Mouse (Mus musculus) left cerebral cortex, adult 9 months (tissue): ENCODE data around the gene Slc38a3.
A peak's percentile ranks its signal among the peaks of the same experiment; 100 is the strongest.

ENCODE experiments used
- DNase-seq, 2 experiments: peaks; one replicate each; pipeline ENCODE4 v3.0.0; 2022; ENCODE audit warnings: low spot score in 2 of 2

Slc38a3 gene

GRCm38 (mm10) chr9:107666751-107667205, 2.6 kb downstream of the Slc38a3 start:
- DNase-seq: no peak

GRCm38 (mm10) chr9:107665308-107665707, 4.0 kb downstream of the Slc38a3 start:
- DNase-seq: no peak

GRCm38 (mm10) chr9:107663525-107663924, 5.8 kb downstream of the Slc38a3 start:
- no peak for DNase-seq

GRCm38 (mm10) chr9:107662342-107662741, 7.0 kb downstream of the Slc38a3 start:
- DNase-seq: no peak

GRCm38 (mm10) chr9:107660777-107661176, 8.6 kb downstream of the Slc38a3 start:
- DNase-seq: no peak

GRCm38 (mm10) chr9:107659961-107660360, 9.4 kb downstream of the Slc38a3 start:
- no peak for DNase-seq

- peak; percentile 60 to 73 for DNase-seq
Measured at GRCm38 (mm10) chr9:107659551-107659950, 9.8 kb downstream of the Slc38a3 start.

- no peak for DNase-seq
Measured at GRCm38 (mm10) chr9:107658096-107658495, 11.2 kb downstream of the Slc38a3 start.

GRCm38 (mm10) chr9:107657144-107657543, 12.2 kb downstream of the Slc38a3 start:
- no peak for DNase-seq

GRCm38 (mm10) chr9:107654585-107654984, 14.7 kb downstream of the Slc38a3 start:
- DNase-seq: no peak

- DNase-seq: no peak
Measured at GRCm38 (mm10) chr9:107653474-107653873, 15.9 kb downstream of the Slc38a3 start.

GRCm38 (mm10) chr9:107650708-107651481, 18.4 kb downstream of the Slc38a3 start:
- DNase-seq: no peak

- no peak for DNase-seq
Measured at GRCm38 (mm10) chr9:107650225-107650624, 19.1 kb downstream of the Slc38a3 start.

GRCm38 (mm10) chr9:107648767-107649166, 20.6 kb downstream of the Slc38a3 start:
- no peak for DNase-seq

- DNase-seq: no peak
Measured at GRCm38 (mm10) chr9:107646975-107647374, 22.4 kb downstream of the Slc38a3 start.

- DNase-seq: peak in 1 of 2 experiments; percentile 80
Measured at GRCm38 (mm10) chr9:107645577-107645976, 23.8 kb downstream of the Slc38a3 start.

GRCm38 (mm10) chr9:107645153-107645510, 24.2 kb downstream of the Slc38a3 start:
- DNase-seq: no peak

GRCm38 (mm10) chr9:107644495-107645152, 24.7 kb downstream of the Slc38a3 start:
- peak in 1 of 2 experiments; percentile 91 for DNase-seq

- no peak for DNase-seq
Measured at GRCm38 (mm10) chr9:107643544-107644214, 25.7 kb downstream of the Slc38a3 start.

- no peak for DNase-seq
Measured at GRCm38 (mm10) chr9:107641666-107642065, 27.7 kb downstream of the Slc38a3 start.

GRCm38 (mm10) chr9:107640257-107640772, 29.0 kb downstream of the Slc38a3 start:
- no peak for DNase-seq

- no peak for DNase-seq
Measured at GRCm38 (mm10) chr9:107637070-107637469, 32.3 kb downstream of the Slc38a3 start.
